Mouse (Mus musculus): ENCODE measurements around the gene Rps27. TPM values are rescaled to one million over a fixed set of nuclear protein-coding genes. Genes with fewer than 3 reads are reported as not detected.

Rps27 gene
- polyA plus RNA-seq, 1 experiment, result 4,707 TPM

GRCm38 (mm10) chr3:90204582-90204981 is 8.9 kb downstream of the Rps27 start:
- TF ChIP-seq FOSL1 (IDR thresholded peaks at IDR 0.05; ENCODE audit: insufficient read depth, low read length, poor library complexity, severe bottlenecking), result no peak
- no peak for TF ChIP-seq CTCF (IDR thresholded peaks at IDR 0.05; ENCODE audit: control insufficient read depth, insufficient read depth, insufficient read length)
- TF ChIP-seq MYOD1 (IDR thresholded peaks at IDR 0.05; ENCODE audit: control insufficient read depth, insufficient read length, low read depth), result no peak
- TF ChIP-seq USF1 (IDR thresholded peaks at IDR 0.05; ENCODE audit: low read depth), result no peak
- TF ChIP-seq CEBPB (IDR thresholded peaks at IDR 0.05; ENCODE audit: low read depth), result no peak
- TF ChIP-seq MAX (IDR thresholded peaks at IDR 0.05), result no peak
- TF ChIP-seq MYOG (IDR thresholded peaks at IDR 0.05; ENCODE audit: control insufficient read depth, extremely low read depth, insufficient read length), result no peak
- Histone ChIP-seq H3ac (ENCODE audit: control insufficient read depth, insufficient read length, low read depth) (no peak overlapping the region), H3K27me3 (ENCODE audit: control insufficient read depth, insufficient read depth, insufficient read length) (no peaks in the 10 kb centered on the region), H3K36me3 (ENCODE audit: control insufficient read depth, insufficient read depth) (peaks cover 34% of the 10 kb centered on the region), H3K79me3 (ENCODE audit: low read depth) (peaks cover 4% of the 10 kb centered on the region), H3K4me3 (ENCODE audit: insufficient read depth, poor library complexity, severe bottlenecking) (no peak overlapping the region), H3K79me2 (ENCODE audit: control insufficient read depth, insufficient read depth) (no peaks in the 10 kb centered on the region)

GRCm38 (mm10) chr3:90203619-90204018 is 9.8 kb downstream of the Rps27 start:
- Histone ChIP-seq H3K36me3 (ENCODE audit: control insufficient read depth, insufficient read depth) (peaks cover 25% of the 10 kb centered on the region), H3K79me2 (ENCODE audit: control insufficient read depth, insufficient read depth) (no peaks in the 10 kb centered on the region), H3K4me3 (ENCODE audit: insufficient read depth, poor library complexity, severe bottlenecking) (no peak overlapping the region), H3K27me3 (ENCODE audit: control insufficient read depth, insufficient read depth, insufficient read length) (no peaks in the 10 kb centered on the region), H3ac (ENCODE audit: control insufficient read depth, insufficient read length, low read depth) (no peak overlapping the region), H3K79me3 (ENCODE audit: low read depth) (no peaks in the 10 kb centered on the region)
- no peak for TF ChIP-seq MAX (IDR thresholded peaks at IDR 0.05)
- no peak for TF ChIP-seq MYOG (IDR thresholded peaks at IDR 0.05; ENCODE audit: control insufficient read depth, extremely low read depth, insufficient read length)
- no peak for TF ChIP-seq MYOD1 (IDR thresholded peaks at IDR 0.05; ENCODE audit: control insufficient read depth, insufficient read length, low read depth)
- TF ChIP-seq USF1 (IDR thresholded peaks at IDR 0.05; ENCODE audit: low read depth), result no peak
- no peak for TF ChIP-seq FOSL1 (IDR thresholded peaks at IDR 0.05; ENCODE audit: insufficient read depth, low read length, poor library complexity, severe bottlenecking)
- TF ChIP-seq CEBPB (IDR thresholded peaks at IDR 0.05; ENCODE audit: low read depth), result no peak
- no peak for TF ChIP-seq CTCF (IDR thresholded peaks at IDR 0.05; ENCODE audit: control insufficient read depth, insufficient read depth, insufficient read length)

GRCm38 (mm10) chr3:90202884-90203283 is 10.6 kb downstream of the Rps27 start:
- Histone ChIP-seq H3K79me3 (ENCODE audit: low read depth) (no peaks in the 10 kb centered on the region), H3K36me3 (ENCODE audit: control insufficient read depth, insufficient read depth) (peaks cover 18% of the 10 kb centered on the region), H3ac (ENCODE audit: control insufficient read depth, insufficient read length, low read depth) (no peak overlapping the region), H3K27me3 (ENCODE audit: control insufficient read depth, insufficient read depth, insufficient read length) (no peaks in the 10 kb centered on the region), H3K4me3 (ENCODE audit: insufficient read depth, poor library complexity, severe bottlenecking) (no peak overlapping the region), H3K79me2 (ENCODE audit: control insufficient read depth, insufficient read depth) (no peaks in the 10 kb centered on the region)
- TF ChIP-seq MAX (IDR thresholded peaks at IDR 0.05), result no peak
- TF ChIP-seq FOSL1 (IDR thresholded peaks at IDR 0.05; ENCODE audit: insufficient read depth, low read length, poor library complexity, severe bottlenecking), result no peak
- no peak for TF ChIP-seq MYOG (IDR thresholded peaks at IDR 0.05; ENCODE audit: control insufficient read depth, extremely low read depth, insufficient read length)
- no peak for TF ChIP-seq CEBPB (IDR thresholded peaks at IDR 0.05; ENCODE audit: low read depth)
- no peak for TF ChIP-seq MYOD1 (IDR thresholded peaks at IDR 0.05; ENCODE audit: control insufficient read depth, insufficient read length, low read depth)
- TF ChIP-seq USF1 (IDR thresholded peaks at IDR 0.05; ENCODE audit: low read depth), result no peak
- no peak for TF ChIP-seq CTCF (IDR thresholded peaks at IDR 0.05; ENCODE audit: control insufficient read depth, insufficient read depth, insufficient read length)

GRCm38 (mm10) chr3:90197548-90197947 is 15.9 kb downstream of the Rps27 start:
- TF ChIP-seq USF1 (IDR thresholded peaks at IDR 0.05; ENCODE audit: low read depth), result no peak
- no peak for TF ChIP-seq FOSL1 (IDR thresholded peaks at IDR 0.05; ENCODE audit: insufficient read depth, low read length, poor library complexity, severe bottlenecking)
- TF ChIP-seq MYOG (IDR thresholded peaks at IDR 0.05; ENCODE audit: control insufficient read depth, extremely low read depth, insufficient read length), result no peak
- TF ChIP-seq CEBPB (IDR thresholded peaks at IDR 0.05; ENCODE audit: low read depth), result no peak
- TF ChIP-seq MYOD1 (IDR thresholded peaks at IDR 0.05; ENCODE audit: control insufficient read depth, insufficient read length, low read depth), result no peak
- no peak for TF ChIP-seq MAX (IDR thresholded peaks at IDR 0.05)
- TF ChIP-seq CTCF (IDR thresholded peaks at IDR 0.05; ENCODE audit: control insufficient read depth, insufficient read depth, insufficient read length), result no peak
- Histone ChIP-seq H3K36me3 (ENCODE audit: control insufficient read depth, insufficient read depth) (no peaks in the 10 kb centered on the region), H3K79me3 (ENCODE audit: low read depth) (no peaks in the 10 kb centered on the region), H3ac (ENCODE audit: control insufficient read depth, insufficient read length, low read depth) (no peak overlapping the region), H3K79me2 (ENCODE audit: control insufficient read depth, insufficient read depth) (no peaks in the 10 kb centered on the region), H3K4me3 (ENCODE audit: insufficient read depth, poor library complexity, severe bottlenecking) (no peak overlapping the region), H3K27me3 (ENCODE audit: control insufficient read depth, insufficient read depth, insufficient read length) (no peaks in the 10 kb centered on the region)

- no peaks in the 10 kb centered on the region for H3K36me3 ChIP-seq (ENCODE audit: control insufficient read depth, insufficient read depth)
- H3K27me3 ChIP-seq (ENCODE audit: control insufficient read depth, insufficient read depth, insufficient read length), result no peaks in the 10 kb centered on the region
- no peak overlapping the region for H3K4me3 ChIP-seq (ENCODE audit: insufficient read depth, poor library complexity, severe bottlenecking)
- H3K79me3 ChIP-seq (ENCODE audit: low read depth), result no peaks in the 10 kb centered on the region
- H3ac ChIP-seq (ENCODE audit: control insufficient read depth, insufficient read length, low read depth), result no peak overlapping the region
- no peaks in the 10 kb centered on the region for H3K79me2 ChIP-seq (ENCODE audit: control insufficient read depth, insufficient read depth)
- no peak for TF ChIP-seq MAX (IDR thresholded peaks at IDR 0.05)
- TF ChIP-seq MYOG (IDR thresholded peaks at IDR 0.05; ENCODE audit: control insufficient read depth, extremely low read depth, insufficient read length), result no peak
Measured at GRCm38 (mm10) chr3:90195644-90196043, 17.8 kb downstream of the Rps27 start.

GRCm38 (mm10) chr3:90194759-90195158 is 18.7 kb downstream of the Rps27 start:
- Histone ChIP-seq H3K36me3 (ENCODE audit: control insufficient read depth, insufficient read depth) (no peaks in the 10 kb centered on the region), H3K79me2 (ENCODE audit: control insufficient read depth, insufficient read depth) (no peaks in the 10 kb centered on the region), H3ac (ENCODE audit: control insufficient read depth, insufficient read length, low read depth) (no peak overlapping the region), H3K4me3 (ENCODE audit: insufficient read depth, poor library complexity, severe bottlenecking) (no peak overlapping the region), H3K79me3 (ENCODE audit: low read depth) (no peaks in the 10 kb centered on the region), H3K27me3 (ENCODE audit: control insufficient read depth, insufficient read depth, insufficient read length) (no peaks in the 10 kb centered on the region)
- TF ChIP-seq FOSL1 (IDR thresholded peaks at IDR 0.05; ENCODE audit: insufficient read depth, low read length, poor library complexity, severe bottlenecking) (no peak), MYOD1 (IDR thresholded peaks at IDR 0.05; ENCODE audit: control insufficient read depth, insufficient read length, low read depth) (no peak), CTCF (IDR thresholded peaks at IDR 0.05; ENCODE audit: control insufficient read depth, insufficient read depth, insufficient read length) (no peak), MAX (IDR thresholded peaks at IDR 0.05) (no peak), USF1 (IDR thresholded peaks at IDR 0.05; ENCODE audit: low read depth) (no peak), CEBPB (IDR thresholded peaks at IDR 0.05; ENCODE audit: low read depth) (no peak), MYOG (IDR thresholded peaks at IDR 0.05; ENCODE audit: control insufficient read depth, extremely low read depth, insufficient read length) (no peak)

Measured in C2C12 (cell line).